Mouse (Mus musculus) mouse trophoblast stem cell (cell line): ENCODE data around the gene Hes2.

Source experiments
- in situ Hi-C, 2 experiments: fragments of 300-500 bp; cut with MseI, MboI; formaldehyde crosslinking; loops; 2 replicates in 1 of 2; 3 replicates in 1 of 2; pipeline ENCODE4 v1.15.1; 2025

The Hes2 gene

DNA sequence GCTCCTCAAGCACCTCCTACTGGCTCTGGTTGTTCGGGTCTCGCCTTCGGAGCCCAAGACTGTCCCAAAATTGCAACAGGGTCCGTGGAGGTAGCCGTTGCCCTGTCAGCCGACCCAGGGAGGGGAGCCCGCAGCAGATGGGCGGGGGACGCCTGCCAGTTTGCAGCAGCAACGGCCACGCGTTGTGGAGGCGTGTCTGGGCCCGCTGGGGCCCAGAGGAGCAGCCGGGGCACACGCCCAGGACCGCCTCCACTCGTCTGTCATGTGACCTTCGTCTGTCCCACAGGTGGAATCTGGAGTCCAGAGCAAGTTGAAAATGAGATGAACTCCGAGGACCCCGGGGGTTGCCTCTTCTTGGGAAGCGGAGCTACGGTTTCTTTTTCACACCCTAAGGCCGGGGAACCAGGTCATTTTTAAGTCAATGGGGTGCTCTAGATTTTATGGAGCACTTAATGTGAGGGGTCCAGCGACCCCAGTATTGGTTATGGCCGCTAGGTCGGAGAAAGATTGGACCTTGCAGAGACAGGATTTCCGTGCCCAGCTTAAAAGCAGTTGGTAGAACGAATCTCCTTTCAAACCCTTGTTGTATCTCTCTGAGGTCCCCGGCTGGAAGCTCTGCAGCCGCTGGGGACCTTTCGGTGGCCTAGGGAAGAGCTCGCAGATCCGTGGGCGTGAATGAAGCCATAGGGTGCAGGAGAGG, at the start of gene Hes2:
TSS of gene Hes2 (plus strand) at position 283 of the 700 bp plus-strand sequence.
- in situ Hi-C loops = loop anchor here in 1 of 2 experiments (25.0 kb wide), 1 partner anchor 1829 kb away; the partner anchor contains the start of genes Cep104 and Dffb

DNA sequence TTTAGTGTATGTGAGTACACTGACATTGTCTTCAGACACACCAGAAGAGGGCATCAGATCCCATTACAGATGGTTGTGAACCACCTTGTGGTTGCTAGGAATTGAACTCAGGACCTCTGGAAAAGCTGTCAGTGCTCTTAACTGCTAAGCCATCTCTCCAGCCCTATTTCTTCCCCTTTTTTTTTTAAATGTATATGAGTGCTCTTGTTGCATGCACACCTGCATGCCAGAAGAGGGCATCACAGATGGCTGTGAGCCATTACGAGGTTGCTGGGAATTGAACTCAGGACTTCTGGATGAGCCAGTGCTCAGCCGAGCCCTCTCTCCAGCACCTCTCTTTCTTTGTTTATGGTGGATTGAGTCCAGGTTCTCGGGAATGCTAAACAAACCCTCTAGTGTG, 49.2 kb upstream of the Hes2 start:
- in situ Hi-C loops = no loop called here

DNA sequence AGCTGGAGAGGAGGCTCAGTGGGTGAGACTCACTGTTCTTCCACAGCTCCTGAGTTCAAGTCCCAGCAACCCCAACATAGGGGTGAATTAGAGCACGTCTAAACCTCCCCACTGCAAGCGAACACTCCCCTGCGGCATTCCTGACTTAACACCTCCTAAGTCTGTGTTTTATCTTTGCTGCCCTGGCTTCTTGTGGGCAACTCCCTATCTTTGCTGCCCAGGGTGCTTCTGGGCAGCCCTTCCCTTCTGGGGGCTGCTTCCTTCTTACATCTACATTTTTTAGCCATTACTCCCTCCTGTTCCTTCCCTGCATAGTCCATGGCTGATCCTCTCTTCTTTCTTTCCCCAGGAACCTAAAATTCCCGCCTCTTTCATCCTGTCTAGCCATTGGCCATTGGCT, 48.0 kb upstream of the Hes2 start:
- in situ Hi-C loops = no loop called here

DNA sequence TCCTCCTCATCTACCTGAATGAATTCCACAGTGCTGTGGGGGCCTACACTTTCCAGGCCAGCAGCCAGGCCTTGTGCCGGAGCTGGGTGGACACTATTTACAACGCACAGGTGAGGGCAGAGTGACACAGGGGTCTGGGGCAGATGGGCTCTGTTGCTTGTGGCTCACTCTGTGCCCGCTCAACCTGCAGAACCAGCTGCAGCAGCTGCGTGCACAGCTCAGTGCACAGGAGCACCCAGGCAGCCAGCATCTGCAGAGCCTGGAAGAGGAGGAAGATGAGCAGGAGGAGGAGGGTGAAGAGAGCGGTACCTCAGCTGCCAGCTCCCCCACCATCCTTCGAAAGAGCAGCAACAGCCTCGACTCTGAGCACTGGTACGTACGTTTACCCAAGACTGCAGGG, 46.3 kb upstream of the Hes2 start:
- in situ Hi-C loops = no loop called here

DNA sequence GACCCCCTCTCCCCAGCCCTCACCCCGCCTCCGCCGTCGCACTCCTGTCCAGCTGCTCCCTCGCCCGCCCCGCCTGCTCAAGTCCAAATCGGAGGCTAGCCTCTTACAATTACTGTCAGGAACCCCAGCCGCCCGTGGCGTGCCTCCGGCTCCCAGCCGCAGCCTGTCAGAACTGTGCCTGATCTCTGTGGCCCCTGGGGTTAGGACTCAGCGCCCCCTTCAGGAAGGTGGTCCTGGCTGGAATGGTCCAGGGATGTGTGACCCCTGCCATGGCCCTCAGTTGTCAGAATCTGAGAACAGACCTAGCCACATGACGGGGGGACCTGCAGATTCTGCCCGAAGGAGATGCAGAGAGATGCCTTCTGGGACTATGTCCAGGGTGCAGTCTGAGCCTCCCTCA, 44.6 kb upstream of the Hes2 start:
- in situ Hi-C loops = no loop called here

DNA sequence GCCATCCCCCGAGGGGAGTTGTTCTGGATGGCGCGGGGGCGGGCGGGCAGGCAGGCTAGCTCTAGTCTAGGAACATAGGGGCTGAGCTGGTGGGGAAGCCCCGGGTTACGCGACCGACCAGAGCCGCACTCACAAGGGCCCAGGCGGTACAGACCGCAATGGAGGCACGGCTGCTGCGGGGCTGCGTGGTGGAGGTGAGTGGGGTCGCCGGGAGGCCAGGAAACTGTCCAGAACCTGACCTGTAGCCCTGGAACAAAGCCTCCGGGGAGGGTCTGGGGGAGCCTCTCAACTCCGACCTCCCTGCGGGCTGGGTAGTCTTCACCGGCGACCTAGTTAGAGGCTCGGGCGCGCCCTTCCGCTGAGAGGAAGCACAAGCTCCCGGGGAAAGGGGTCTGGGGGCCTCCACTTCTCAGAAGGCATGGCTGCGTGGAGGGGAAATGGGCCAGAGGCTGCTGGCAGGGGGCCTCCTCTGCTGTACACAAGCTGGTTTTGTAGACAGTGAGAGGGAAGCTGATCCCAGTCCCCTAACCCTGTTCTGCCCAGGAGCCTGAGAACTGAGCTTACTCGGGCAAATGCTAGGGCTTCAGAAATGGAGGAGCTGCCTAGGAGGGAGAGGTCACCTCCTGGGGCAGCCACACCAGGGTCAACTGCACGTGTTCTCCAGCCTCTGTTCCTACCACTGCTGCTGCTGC, 42.6 kb upstream of the Hes2 start, which contains the start of gene Tnfrsf25:
TSS of gene Tnfrsf25 (plus strand) at position 14 of the 692 bp plus-strand sequence.
- in situ Hi-C loops = no loop called here

DNA sequence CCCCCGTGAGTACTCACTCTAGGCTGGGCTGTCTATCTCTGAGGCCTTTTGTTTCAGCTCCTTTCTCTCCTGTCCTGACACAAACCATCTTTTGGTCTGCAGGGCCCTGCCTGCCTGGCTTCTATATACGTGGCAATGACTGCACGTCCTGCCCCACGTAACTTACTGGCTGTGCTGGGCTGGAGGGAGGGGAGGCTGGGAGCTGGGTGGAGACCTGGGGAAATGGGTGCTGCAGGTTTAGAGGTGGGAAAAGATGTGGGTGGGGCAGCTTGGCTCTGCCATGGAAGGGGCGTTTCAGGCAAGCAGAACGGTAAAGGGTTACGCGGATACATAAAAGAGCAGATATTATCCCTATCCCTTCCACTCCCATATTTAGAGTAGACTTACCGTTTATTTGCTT, 41.1 kb upstream of the Hes2 start:
- in situ Hi-C loops = no loop called here

DNA sequence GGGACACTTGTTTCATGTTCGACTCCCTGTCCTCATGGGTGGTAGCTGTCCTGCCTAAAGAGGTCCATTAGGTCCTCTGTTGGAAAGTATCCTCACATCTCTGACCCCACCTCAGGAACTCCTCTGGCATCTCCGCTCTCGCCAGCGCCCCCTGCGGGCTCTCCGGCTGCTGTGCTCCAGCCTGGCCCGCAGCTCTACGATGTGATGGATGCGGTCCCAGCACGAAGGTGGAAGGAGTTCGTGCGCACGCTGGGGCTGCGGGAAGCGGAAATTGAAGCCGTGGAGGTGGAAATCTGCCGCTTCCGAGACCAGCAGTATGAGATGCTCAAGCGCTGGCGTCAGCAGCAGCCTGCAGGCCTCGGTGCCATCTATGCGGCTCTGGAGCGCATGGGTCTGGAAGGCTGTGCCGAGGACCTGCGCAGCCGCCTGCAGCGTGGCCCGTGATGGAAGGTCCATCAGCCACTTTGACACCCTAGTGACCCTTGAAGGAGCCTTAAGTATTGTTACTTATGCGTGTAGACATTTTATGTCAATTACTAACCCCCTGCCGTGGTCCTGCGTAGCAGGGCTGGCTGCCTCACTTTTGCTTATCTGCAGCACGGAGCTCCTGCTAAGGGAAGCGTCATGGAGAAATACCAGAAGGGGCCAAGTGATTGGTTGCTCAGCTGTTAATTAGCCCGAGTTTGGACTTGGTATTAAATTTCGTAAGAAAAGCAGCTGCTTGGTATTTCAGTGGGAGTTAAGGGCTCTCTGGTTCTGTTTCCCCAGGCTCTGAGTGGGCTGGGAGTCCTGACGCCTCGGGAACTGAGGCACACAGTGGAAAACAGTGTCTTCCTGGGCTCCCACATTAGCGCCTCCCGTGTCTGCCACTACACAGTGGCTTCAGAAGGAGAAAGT, 39.0 kb upstream of the Hes2 start:
- in situ Hi-C loops = no loop called here

DNA sequence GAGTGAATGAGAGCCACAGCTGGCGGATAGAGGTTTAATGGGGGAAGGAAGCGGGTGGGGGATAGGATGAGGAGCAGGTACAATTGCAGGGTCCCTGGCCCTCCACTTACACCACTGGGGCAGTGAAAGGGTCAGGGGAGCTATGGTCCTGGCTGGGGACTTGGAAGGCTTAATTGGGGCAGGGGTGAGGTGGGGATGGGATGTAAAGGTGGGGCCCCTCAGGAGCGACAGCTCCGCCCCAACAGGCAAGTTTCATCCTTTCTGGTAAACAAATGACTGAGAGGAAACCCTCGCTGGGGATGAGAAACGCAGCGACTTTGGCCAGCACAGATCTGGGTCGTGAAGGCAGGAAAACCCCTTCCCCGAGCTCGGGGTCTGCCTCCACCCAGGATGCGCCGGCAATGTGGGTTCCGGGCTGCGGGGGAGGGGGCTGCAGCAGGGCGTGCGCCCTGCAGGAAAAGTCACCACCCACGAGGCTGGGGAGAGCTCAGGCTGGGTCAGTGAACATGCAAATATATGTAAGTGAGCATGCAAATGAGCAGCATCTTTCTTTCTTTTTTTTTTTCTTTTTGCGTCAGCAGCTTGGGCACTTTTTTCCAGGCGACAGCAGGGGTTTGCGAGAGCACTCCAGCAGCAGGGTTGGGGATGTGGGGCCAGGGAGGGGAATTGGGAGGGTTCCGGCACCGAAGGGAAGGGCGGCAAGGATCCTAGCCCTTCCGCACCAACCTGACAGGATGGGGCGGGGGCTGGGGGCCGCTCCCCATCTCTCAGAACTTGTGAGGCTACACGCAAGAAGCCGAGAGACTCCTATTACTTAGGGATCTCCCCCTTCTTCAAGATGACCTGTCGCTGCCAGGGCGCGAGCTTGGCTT, 38.1 kb upstream of the Hes2 start:
- in situ Hi-C loops = no loop called here

DNA sequence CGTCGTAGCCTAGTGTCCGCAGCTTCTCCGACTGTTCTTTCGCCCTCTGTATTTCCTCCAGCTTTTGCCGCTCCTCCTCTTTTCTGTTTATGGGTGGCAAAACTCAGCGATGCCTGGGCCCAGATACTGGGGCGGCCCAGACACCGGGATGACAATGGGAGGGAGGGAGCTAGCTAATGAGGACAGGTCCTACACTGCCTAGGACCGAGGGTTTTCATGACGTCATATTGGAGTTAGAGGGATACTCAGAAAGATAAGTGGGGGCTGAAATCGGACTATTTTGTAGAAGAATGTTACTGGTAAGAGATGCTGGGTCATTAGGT, 37.5 kb upstream of the Hes2 start:
- in situ Hi-C loops = no loop called here

DNA sequence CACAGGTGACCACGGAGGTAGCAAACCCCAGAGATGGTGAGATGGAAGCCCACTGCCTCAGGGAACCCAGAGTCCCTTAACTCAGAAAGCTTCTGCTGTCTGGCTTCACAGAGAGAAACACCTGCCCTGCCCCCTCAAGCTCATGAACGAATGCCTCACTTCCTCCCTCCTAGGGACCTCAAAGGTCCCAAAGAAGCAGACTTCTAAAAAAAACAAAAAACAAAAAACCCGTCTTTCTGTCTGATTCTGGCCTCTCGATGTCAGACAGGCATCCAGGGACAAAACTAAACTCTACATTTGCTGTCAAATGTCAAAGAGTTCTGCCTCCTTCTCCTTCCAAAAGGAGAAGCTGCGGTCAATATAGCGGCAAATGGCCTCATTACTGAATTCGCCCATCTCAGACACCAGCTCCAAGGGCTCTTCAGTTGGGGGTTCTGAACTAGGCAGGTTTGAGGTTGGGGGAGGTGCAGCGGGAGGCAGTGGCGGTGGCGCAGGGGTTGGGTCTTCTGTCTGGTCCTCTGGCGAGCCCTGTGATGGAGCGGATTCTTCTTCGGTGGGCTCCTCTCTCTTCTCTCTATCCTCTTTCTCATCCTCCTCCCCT, 34.2 kb upstream of the Hes2 start:
- in situ Hi-C loops = no loop called here

DNA sequence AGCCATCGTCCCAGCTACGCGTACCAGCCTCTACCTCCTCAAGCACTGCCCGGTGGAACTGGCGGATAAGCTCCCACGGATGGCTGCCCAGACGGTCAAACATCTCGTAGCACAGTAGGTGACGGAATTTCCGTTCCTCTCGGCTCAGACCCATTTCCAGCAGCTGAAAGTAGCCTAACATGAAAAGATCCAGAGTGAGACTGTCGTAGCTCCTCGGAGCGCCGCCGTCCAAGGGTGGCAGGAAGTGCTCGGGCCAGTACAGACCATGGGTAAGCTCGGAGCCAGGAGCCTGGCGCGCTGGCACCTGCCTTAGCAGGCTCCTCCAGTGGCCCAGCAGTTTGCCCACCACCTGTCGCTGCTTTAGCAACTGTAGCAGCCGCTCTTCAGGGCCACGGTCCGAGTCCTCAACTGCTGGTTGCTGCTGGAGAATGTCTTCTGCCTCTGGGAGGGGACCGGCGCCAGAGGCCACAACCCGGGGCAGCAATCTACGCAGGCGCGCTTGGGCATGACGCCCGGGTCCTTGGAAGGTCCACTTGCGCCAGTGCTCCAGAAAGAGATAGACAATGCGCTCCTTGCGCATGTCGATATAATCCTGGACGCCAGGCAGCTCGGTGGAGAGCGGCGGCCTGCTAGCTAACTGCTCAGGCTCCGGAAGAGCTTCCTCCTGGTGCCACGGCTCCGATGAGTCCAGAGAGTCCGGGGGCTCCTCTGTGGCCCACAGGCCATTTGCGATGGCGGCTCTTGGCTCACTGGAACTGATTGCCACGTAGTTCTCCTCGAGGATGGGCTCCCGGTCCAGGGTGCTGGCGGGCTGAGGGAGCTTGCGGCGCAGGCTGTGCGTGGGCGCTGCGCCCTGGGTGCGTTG, 33.3 kb upstream of the Hes2 start:
- in situ Hi-C loops = no loop called here

DNA sequence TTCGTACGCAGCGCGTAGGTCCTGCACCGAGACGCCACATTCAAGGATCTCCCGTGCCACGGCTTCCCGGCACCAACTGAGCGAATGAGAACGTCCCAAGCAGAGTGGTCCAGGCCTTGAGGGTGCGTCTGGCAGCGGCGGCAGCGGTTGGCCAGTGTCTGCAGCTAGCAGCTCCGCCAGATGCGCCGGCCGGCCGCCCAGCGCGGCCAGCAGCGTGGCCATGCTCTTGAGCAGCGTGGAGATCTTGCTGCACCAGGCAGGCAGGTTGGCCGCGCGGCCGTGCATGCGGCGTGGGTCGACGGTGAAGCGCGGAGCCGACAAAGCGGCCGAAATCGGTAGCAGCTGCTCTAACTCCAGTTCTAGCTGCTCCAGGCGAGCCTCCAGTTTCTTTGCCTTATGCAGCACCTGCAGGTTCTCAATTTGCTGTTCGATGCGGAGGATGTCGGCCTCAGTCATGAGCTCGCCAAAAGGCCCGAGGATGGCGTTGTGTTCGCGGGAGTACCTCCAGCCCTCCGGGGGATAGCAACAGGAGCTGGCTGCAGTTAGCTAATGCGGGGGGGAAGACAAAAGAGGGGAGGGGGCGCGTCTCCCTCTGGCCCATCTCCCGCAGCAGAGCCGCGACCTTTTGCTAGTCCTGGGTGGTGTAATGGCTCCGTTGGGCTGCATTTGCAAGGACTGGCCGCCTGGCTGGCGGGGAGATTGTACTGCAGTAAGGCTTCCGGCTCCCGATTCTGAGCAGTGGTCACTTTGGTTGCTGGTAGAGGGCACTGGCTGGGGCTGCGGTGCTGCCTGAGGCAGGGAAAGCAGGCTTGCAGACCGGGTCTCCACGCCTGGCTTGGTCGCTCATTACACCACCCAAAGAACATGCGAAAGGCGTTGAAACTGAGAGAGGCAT, 32.4 kb upstream of the Hes2 start:
- in situ Hi-C loops = no loop called here

DNA sequence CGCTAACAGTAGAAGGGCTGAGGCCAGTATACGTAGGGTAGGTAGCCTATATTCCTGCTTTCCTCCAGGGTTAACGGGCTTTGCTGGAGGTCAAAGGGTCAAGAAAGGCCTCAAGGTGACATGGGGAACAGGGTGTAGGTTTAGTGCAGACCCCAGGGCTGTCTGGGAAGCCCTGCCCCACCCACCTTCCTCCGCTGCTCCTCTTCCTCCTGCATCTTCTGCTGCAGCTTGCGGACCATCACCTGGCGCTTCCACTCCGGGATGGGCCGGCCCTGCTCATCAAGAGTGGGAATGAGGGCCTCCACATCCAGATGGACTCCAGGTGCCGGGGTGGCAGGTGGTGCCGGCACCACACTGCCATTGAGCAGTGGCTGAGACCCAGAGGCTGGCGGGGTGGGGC, 30.8 kb upstream of the Hes2 start:
- in situ Hi-C loops = no loop called here

DNA sequence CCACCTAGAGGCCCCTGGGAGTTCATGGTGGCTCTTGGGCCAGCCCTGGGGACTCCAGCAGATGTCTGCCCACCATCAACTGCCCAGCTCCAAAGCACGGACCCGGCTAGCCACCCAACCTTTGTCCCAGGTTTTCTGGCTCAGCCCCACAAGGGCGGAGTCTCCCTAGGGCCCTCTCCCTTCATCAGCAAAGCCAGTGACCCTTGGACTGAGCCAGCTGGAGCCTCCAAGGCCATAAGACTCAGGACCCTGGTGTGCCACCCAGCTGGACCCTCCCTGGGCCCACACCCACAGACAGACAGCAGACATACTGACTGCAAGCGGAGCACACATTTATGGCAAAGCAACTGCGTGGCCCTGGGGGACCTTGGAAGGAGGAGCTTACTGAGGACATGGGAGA, 29.9 kb upstream of the Hes2 start:
- in situ Hi-C loops = no loop called here

DNA sequence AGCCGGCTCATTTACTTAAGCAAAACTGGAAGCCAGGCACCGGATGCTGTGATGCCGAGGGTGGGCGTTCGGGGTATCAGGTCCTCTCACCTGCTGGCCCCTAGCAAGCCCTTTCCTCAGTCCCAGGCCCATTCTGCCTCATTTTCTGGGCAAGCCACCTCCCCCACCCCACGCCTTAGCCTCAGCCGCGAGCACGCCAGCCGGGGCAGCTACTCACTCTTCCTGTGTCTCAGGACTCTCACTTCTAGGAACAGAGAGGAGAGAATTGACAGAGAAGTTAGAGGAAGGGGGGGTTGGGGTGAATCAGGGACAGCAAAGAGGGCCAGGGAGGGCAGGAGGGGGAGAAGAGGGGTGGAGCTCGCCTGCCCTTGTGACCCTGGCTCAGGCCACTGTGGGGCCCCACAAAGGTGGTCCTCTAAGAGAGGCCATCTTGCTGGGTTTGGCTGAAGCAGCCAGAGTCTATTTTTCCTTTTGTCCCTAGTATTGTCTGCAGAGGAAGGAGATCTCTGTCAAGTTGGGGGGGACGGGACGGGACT, 29.2 kb upstream of the Hes2 start:
- in situ Hi-C loops = no loop called here

DNA sequence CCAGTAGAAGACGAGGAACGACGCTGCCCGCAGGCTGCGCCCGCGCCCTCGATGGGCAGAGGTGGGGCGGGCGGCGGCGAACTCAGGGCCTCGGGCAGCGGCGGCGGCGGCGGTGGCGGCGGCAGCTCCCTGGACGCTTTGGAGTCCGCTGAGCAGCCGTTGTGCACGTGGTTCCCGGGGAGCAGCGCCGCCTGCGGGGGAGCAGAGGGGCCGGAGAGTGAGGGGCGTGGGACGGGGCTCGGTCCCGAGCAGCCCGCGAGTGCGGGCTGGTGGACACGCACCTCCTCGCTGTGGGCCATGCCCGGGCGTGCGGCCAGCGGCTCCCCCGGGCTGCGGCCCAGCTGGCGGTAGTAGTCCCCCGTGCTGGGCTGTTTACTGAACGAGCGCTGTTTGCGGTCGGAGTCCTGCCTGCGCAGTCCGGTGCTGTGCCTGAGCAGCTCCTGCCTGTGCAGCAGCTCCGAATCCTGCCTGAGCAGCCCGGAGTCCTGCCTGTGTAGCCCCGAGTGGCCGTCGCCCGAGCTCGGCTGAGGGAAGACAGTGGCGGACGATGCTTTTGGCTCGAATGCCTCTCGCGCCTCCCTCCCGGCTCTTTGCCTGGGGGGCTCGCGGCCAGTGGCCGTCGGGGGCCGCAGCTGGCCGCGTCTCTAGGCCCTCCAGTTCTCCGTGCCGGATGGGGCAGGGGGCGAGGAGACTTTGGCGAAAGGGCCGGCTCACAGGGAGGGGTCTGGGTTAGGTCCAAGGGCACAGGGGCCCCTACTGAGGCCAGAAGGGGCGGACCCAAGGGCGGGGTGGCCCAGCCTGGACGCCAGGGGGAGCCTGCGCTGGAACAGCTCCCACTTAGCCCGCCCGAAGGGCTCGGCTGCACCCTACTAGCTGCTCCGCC, 27.7 kb upstream of the Hes2 start:
- in situ Hi-C loops = no loop called here
